Mouse (Mus musculus) lung, postnatal 14 days (tissue): ENCODE measurements at regions not wholly inside any gene's neighbourhood (a gene's known extent, or its start where the extent isn't known, plus 50 kb on each side); places are given as distances from the start of the nearest gene placed in this dataset.
A peak's percentile ranks its signal among the peaks of the same experiment; 100 is the strongest.

Experiments used
- DNase-seq: peaks from one replicate; pipeline ENCODE4 v3.0.0; 2021

- no peak for DNase-seq
Measured at GRCm38 (mm10) chr11:89932231-89932865, 70.3 kb downstream of the Pctp start.

GRCm38 (mm10) chr11:89929115-89929988, 73.3 kb downstream of the Pctp start:
- DNase-seq: no peak

DNA sequence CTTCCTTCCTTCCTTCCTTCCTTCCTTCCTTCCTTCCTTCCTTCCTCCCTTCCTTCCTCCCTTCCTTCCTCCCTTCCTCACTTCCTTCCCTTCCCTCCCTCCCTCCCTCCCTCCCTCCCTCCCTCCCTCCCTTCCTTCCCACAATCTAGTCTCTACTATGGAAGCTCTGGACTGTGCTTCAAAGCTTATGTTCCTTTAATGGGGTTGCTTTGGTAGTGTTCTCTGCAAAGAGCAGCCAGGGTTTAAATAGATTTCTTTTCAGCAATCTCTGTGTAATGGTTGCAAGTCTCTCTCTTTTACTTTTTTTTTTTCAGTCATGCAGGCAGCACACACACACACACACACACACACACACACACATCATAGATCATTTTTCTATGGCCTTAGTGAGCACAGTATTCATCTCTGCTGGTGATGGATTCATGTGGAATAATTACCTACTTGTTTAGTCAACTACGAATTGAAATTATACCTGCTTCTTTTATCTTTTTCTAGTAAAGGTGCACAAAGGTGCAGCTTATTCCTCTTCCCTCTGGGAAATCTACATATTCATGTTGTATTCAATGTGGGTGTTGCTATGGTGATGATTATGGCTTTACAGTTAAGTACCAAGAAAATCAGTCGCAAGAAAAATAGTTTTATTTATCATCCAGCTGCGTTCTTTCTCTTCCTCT, 75.1 kb downstream of the Pctp start:
- DNase-seq: no peak

DNA sequence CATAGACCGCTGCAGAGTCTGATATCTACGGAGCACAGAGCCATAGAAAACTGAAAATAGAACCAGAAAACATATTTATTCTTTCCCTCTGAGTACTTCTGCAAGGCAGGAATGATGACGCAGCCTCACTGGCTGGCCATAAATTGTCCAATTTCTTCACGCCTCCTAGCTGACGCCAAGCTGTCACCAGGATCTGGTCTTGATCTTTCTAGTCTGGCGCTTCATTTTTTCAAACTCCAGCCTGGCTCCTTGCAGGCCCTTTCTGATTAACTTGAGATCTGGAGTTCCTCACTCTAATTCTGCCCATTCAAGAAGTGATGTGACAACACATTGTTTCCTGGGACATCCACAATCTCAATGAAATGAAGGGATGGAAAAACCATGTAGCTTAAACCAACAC, 80.1 kb downstream of the Pctp start:
- DNase-seq: no peak

GRCm38 (mm10) chr11:89921146-89921545, 81.5 kb downstream of the Pctp start:
- DNase-seq: peak; percentile 49

GRCm38 (mm10) chr11:89915795-89916194, 86.9 kb downstream of the Pctp start:
- no peak for DNase-seq

- DNase-seq: no peak
Measured at GRCm38 (mm10) chr11:89914577-89914976, 88.1 kb downstream of the Pctp start.

- DNase-seq: no peak
Measured at GRCm38 (mm10) chr11:89901241-89901740, 101.4 kb downstream of the Pctp start.

GRCm38 (mm10) chr11:89898516-89898915, 104.2 kb downstream of the Pctp start:
- no peak for DNase-seq

DNA sequence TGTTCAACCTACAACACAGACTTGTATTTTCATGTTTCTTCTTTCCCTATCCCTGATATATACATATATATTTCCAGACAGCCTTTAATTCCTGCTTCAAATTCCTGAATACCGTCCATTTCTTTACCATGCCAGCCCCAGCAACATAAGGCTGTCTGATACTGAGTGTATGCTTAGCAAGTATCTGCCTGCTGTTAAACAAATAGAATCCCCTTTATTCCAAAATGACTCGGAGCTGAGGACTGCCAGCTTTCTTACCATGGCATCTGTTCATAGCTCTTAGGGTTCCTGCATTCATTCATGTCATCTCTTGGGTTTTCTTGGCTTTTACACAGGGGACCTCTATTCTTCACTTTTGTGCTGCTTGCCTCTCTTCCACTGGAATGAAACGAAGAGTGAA, 105.8 kb downstream of the Pctp start:
- DNase-seq: no peak

GRCm38 (mm10) chr11:89871587-89871986, 94.1 kb upstream of the Ankfn1 start:
- no peak for DNase-seq

- DNase-seq: no peak
Measured at GRCm38 (mm10) chr11:89867575-89867974, 90.1 kb upstream of the Ankfn1 start.

GRCm38 (mm10) chr11:89856184-89856769, 78.8 kb upstream of the Ankfn1 start:
- DNase-seq: no peak

- DNase-seq: no peak
Measured at GRCm38 (mm10) chr11:89841853-89842252, 64.4 kb upstream of the Ankfn1 start.

DNA sequence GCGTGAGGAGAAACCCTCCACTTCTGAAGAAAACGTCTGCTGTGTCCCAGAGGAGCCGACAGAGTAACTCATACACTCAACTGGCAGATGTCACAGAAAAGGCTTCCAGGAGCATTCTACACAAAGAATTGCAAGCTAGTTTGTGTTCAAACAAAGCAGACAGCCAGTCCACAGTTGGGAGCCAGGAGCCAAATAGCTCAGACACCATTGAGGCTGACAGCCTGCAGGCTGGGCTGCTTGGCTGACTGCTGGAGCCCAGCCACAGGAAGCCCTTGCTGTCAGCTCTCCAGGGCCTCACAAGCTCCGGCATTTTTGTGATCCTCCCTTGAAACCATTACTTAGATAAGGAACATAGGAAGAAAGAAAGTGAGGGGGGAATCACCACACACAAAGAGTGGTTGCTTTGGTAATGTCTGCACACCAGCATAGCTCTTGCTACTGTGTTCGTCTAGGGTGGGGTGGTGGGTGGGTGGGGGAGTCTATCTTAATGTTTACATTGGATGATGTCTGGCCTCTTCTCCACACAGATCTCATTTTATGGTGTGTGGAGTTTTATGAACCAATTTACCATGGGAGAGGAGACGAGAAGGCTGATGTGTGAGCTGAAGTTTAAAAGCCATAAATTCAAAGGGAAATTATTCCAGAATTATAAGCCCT, 62.3 kb upstream of the Ankfn1 start:
- DNase-seq: peak; percentile 56

GRCm38 (mm10) chr11:89837995-89838394, 60.5 kb upstream of the Ankfn1 start:
- DNase-seq: no peak

GRCm38 (mm10) chr11:89836897-89837296, 59.4 kb upstream of the Ankfn1 start:
- DNase-seq: no peak

DNA sequence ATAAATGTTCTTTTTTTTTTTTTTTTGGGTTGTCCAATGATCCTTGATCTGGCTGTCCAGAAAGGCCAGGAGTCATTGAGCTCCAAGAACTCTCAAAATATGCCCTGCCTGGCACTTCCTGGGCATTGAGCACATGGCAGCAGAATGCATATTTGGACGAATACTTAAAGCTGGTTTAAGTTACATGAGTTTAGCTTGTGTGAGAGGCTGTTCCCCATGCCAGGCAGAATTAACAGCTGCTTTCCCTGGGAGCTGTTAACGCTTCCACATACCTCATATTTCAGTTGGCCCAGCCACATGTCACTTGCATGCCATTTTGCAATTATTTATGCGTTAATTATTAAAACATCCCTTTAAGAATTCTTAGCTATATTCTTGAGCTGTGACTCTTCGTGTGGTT, 56.6 kb upstream of the Ankfn1 start:
- DNase-seq: no peak

GRCm38 (mm10) chr11:89831577-89832110, 54.2 kb upstream of the Ankfn1 start:
- no peak for DNase-seq
